Mouse (Mus musculus) hematopoietic stem cell, adult 5-6 weeks (primary cell): ENCODE results near the gene Mc3r. TPM values are rescaled to one million over a fixed set of nuclear protein-coding genes. Genes with fewer than 3 reads are reported as not detected.

ENCODE experiments used
- ATAC-seq, 2 experiments: fragments of 125-278 bp in 1 of 2; replicated peaks in 1 of 2; 2 replicates each; pipeline ENCODE4 v1.8.0; 2016 to 2017; ENCODE audit warnings: inconsistent platforms in 2 of 2, mild to moderate bottlenecking in 2 of 2, moderate number of reproducible peaks in 2 of 2, low read depth in 1 of 2, moderate TSS enrichment in 1 of 2; ENCODE audit not compliant: low FRiP score in 2 of 2, poor library complexity in 2 of 2, severe bottlenecking in 2 of 2, insufficient read depth in 1 of 2, low TSS enrichment in 1 of 2
- total RNA-seq: library from RNA; stranded (forward); fragments of 172-1452, 232-1000 nt; gene quantifications from 2 replicates; pipeline ENCODE4 v1.2.3, GENCODE M21; 2017

Mc3r gene
- total RNA-seq, 1 experiment from 2014 or later, result not detected

GRCm38 (mm10) chr2:172289632-172290031, 41.3 kb downstream of the Mc3r start:
- no peak for ATAC-seq

- no peak for ATAC-seq
Measured at GRCm38 (mm10) chr2:172290474-172290873, 42.2 kb downstream of the Mc3r start.

GRCm38 (mm10) chr2:172291025-172291424, 42.7 kb downstream of the Mc3r start:
- ATAC-seq, result no peak

GRCm38 (mm10) chr2:172291755-172292524, 43.6 kb downstream of the Mc3r start:
- ATAC-seq, result no peak

- ATAC-seq, result no peak
Measured at GRCm38 (mm10) chr2:172292525-172293405, 44.5 kb downstream of the Mc3r start.

GRCm38 (mm10) chr2:172298083-172298482, 49.8 kb downstream of the Mc3r start:
- ATAC-seq, result no peak

- ATAC-seq, result no peak
Measured at GRCm38 (mm10) chr2:172298542-172298941, 50.2 kb downstream of the Mc3r start.

- no peak for ATAC-seq
Measured at GRCm38 (mm10) chr2:172299126-172299921, 51.0 kb downstream of the Mc3r start.

Other genes with a start within 250 kb of the Mc3r start
- gene Cbln4, start 205.0 kb upstream of the Mc3r start, total RNA-seq, result not detected in 2 replicates
- 4.8 and 5.3 TPM in 2 replicates for gene Fam210b, start 97.1 kb downstream of the Mc3r start, total RNA-seq
- 42.8 and 50.7 TPM in 2 replicates for gene Aurka, start 122.0 kb downstream of the Mc3r start, total RNA-seq
- gene Cstf1, start 122.2 kb downstream of the Mc3r start, total RNA-seq, result 28.4 and 41.6 TPM in 2 replicates
- 1.0 and 2.7 TPM in 2 replicates for gene Cass4, start 145.3 kb downstream of the Mc3r start, total RNA-seq
- gene Rtf2, start 192.1 kb downstream of the Mc3r start, total RNA-seq, result 159 and 187 TPM in 2 replicates
- gene Gcnt7, start 210.1 kb downstream of the Mc3r start, total RNA-seq, result 0.13 and 0.15 TPM in 2 replicates
- gene Fam209, start 224.0 kb downstream of the Mc3r start, total RNA-seq, result 3.1 and 3.4 TPM in 2 replicates